Mouse (Mus musculus): ENCODE measurements at regions not wholly inside any gene's neighbourhood (a gene's known extent, or its start where the extent isn't known, plus 50 kb on each side); places are given as distances from the start of the nearest gene placed in this dataset.
A peak's percentile ranks its signal among the peaks of the same experiment; 100 is the strongest.

- no peak for DNase-seq (ENCODE audit: low spot score)
Observed at GRCm38 (mm10) chr12:26068685-26069008, 346.4 kb downstream of the Rnf144a start.

GRCm38 (mm10) chr12:26067866-26068684 is 347.0 kb downstream of the Rnf144a start:
- peak; percentile 49 for DNase-seq (ENCODE audit: low spot score)

- no peak for DNase-seq (ENCODE audit: low spot score)
Observed at GRCm38 (mm10) chr12:26060378-26060777, 354.7 kb downstream of the Rnf144a start.

GRCm38 (mm10) chr12:26059090-26059489 is 356.0 kb downstream of the Rnf144a start:
- no peak for DNase-seq (ENCODE audit: low spot score)

GRCm38 (mm10) chr12:26057491-26058054 is 357.5 kb downstream of the Rnf144a start:
- DNase-seq (ENCODE audit: low spot score) = no peak

- no peak for DNase-seq (ENCODE audit: low spot score)
Observed at GRCm38 (mm10) chr12:26046991-26047390, 368.1 kb downstream of the Rnf144a start.

- DNase-seq (ENCODE audit: low spot score) = no peak
Observed at GRCm38 (mm10) chr12:26045321-26045720, 369.7 kb downstream of the Rnf144a start.

- no peak for DNase-seq (ENCODE audit: low spot score)
Observed at GRCm38 (mm10) chr12:26012951-26013350, 402.1 kb downstream of the Rnf144a start.

- no peak for DNase-seq (ENCODE audit: low spot score)
Observed at GRCm38 (mm10) chr12:25994063-25994462, 421.0 kb downstream of the Rnf144a start.

- DNase-seq (ENCODE audit: low spot score) = no peak
Observed at GRCm38 (mm10) chr12:25991801-25992525, 423.1 kb downstream of the Rnf144a start.

GRCm38 (mm10) chr12:25982545-25982944 is 432.5 kb downstream of the Rnf144a start:
- no peak for DNase-seq (ENCODE audit: low spot score)

GRCm38 (mm10) chr12:25978335-25978734 is 436.7 kb downstream of the Rnf144a start:
- DNase-seq (ENCODE audit: low spot score) = no peak

- DNase-seq (ENCODE audit: low spot score) = no peak
Observed at GRCm38 (mm10) chr12:25958584-25958983, 456.5 kb downstream of the Rnf144a start.

- DNase-seq (ENCODE audit: low spot score) = no peak
Observed at GRCm38 (mm10) chr12:25957547-25957946, 457.5 kb downstream of the Rnf144a start.

- no peak for DNase-seq (ENCODE audit: low spot score)
Observed at GRCm38 (mm10) chr12:25947107-25947506, 467.9 kb downstream of the Rnf144a start.

GRCm38 (mm10) chr12:25946121-25946520 is 468.9 kb downstream of the Rnf144a start:
- no peak for DNase-seq (ENCODE audit: low spot score)

- no peak for DNase-seq (ENCODE audit: low spot score)
Observed at GRCm38 (mm10) chr12:25938856-25939255, 476.2 kb downstream of the Rnf144a start.

GRCm38 (mm10) chr12:25934946-25935345 is 480.1 kb downstream of the Rnf144a start:
- DNase-seq (ENCODE audit: low spot score) = no peak

GRCm38 (mm10) chr12:25934526-25934925 is 480.5 kb downstream of the Rnf144a start:
- DNase-seq (ENCODE audit: low spot score) = no peak

- DNase-seq (ENCODE audit: low spot score) = no peak
Observed at GRCm38 (mm10) chr12:25926367-25926766, 488.7 kb downstream of the Rnf144a start.

GRCm38 (mm10) chr12:25924526-25924925 is 490.5 kb downstream of the Rnf144a start:
- DNase-seq (ENCODE audit: low spot score) = no peak

GRCm38 (mm10) chr12:25923772-25924171 is 491.3 kb downstream of the Rnf144a start:
- no peak for DNase-seq (ENCODE audit: low spot score)

GRCm38 (mm10) chr12:25905614-25906013 is 509.4 kb downstream of the Rnf144a start:
- DNase-seq (ENCODE audit: low spot score) = no peak

Data from testis, postnatal 10 days (tissue).